ENCODE assay signal across 25 mouse cellular contexts in genomic region chr3:36626803-36627202, GRCm38 (mm10). TPM values are rescaled to one million over a fixed set of nuclear protein-coding genes. Genes with fewer than 3 reads are reported as not detected.
A peak's percentile ranks its signal among the peaks of the same experiment; 100 is the strongest.
DNase-seq lines count a peak whose midpoint lies in the region; ATAC-seq and TF ChIP-seq lines count a peak whose summit lies in the region.
"Had no signal": no experiment of that assay in that cellular context is flagged by ENCODE, and none has a peak within 500 bp of the region (broad histone marks: within the 10 kb centered on the region; RNA-seq: fewer than 3 reads in every experiment).

No protein-coding gene starts in this region.

- TF ChIP-seq CTCF in CH12.LX (conservative IDR thresholded peaks at IDR 0.05 in 1 of 2, IDR thresholded peaks at IDR 0.05 in 1 of 2; ENCODE audit: low read depth in 2 of 2, low read length in 2 of 2), result no peak

- no peaks in the 10 kb centered on the region for H3K9me3 ChIP-seq in CH12.LX (replicated peaks; ENCODE audit: low read length)
- H3K9me3 ChIP-seq: forebrain, embryonic 10.5 days; forebrain, embryonic 13.5 days; heart, embryonic 15.5 days had no signal

- no peak overlapping the region for H3K4me3 ChIP-seq in CH12.LX (replicated peaks in 1 of 3; ENCODE audit: low read depth in 2 of 3, low read length in 2 of 3, poor library complexity in 1 of 3)
- H3K4me3 ChIP-seq: forebrain, embryonic 10.5 days; forebrain, embryonic 13.5 days; heart, embryonic 15.5 days had no signal

- H3K36me3 ChIP-seq in CH12.LX (replicated peaks in 1 of 2; ENCODE audit: control insufficient read depth in 1 of 2, insufficient read depth in 1 of 2, low read length in 1 of 2), result no peaks in the 10 kb centered on the region
- H3K36me3 ChIP-seq: forebrain, embryonic 10.5 days; heart, embryonic 15.5 days had no signal

- H3K4me1 ChIP-seq in CH12.LX (ENCODE audit: control insufficient read depth in 1 of 2, insufficient read depth in 2 of 2), result peaks cover 7 to 12% of the 10 kb centered on the region in 2 experiments
- H3K4me1 ChIP-seq: forebrain, embryonic 10.5 days; forebrain, embryonic 13.5 days; heart, embryonic 15.5 days had no signal

- DNase-seq in A20 (ENCODE audit: low read depth, low spot score) (peak; percentile 48), CH12.LX (ENCODE audit: extremely low read depth) (peak; percentile 44)
- no peak for DNase-seq in layer of hippocampus, postnatal 36 days
- no peak for DNase-seq in kidney, adult 8-10 months
- no peak for DNase-seq in urinary bladder, postnatal 4 days (ENCODE audit: low spot score in 2 of 2)
- DNase-seq: adrenal gland, adult 2 months; adrenal gland, postnatal 14 days; cerebellum, adult 11-12 months; cerebellum, adult 8-10 months; cerebellum, postnatal 36 days; gastrocnemius, postnatal 10 days; gastrocnemius, postnatal 36 days; heart, adult 11 months had no signal

- in situ Hi-C loops in CH12.LX (cut with MboI; ENCODE audit: low pct_ligation_motif_present, low pct_unique_long_range_greater_than_20kb, low sequenced_read_pairs), result loop anchor here (25.0 kb wide), 1 partner anchor 210 kb away; no protein-coding TSS in a partner anchor

- peak; percentile 71; a peak in 3 of 4 replicates for ATAC-seq in hematopoietic stem cell, adult 5-6 weeks (replicated peaks in 1 of 2; ENCODE audit: insufficient read depth in 1 of 2, low FRiP score in 2 of 2, low TSS enrichment in 1 of 2, low read depth in 1 of 2, poor library complexity in 2 of 2, severe bottlenecking in 2 of 2)
- ATAC-seq: forebrain, embryonic 13.5 days; forebrain, embryonic 16.5 days; hindbrain, postnatal 0 days; inflammation-experienced regulatory T-cells, adult 6 months; intestine, embryonic 16.5 days had no signal

- dilution Hi-C loops in CH12.LX (cut with MboI; ENCODE audit: extremely low pct_ligation_motif_present, extremely low pct_unique_long_range_greater_than_20kb, low sequenced_read_pairs), result no loop called here

- no peak overlapping the region for H3K9ac ChIP-seq in CH12.LX (ENCODE audit: insufficient read depth, low read depth)
- H3K9ac ChIP-seq: forebrain, embryonic 13.5 days; heart, embryonic 15.5 days; hindbrain, embryonic 14.5 days had no signal

- TF ChIP-seq EP300 in CH12.LX (IDR thresholded peaks at IDR 0.05; ENCODE audit: low read length), result peak; percentile 38; the same call in 1 of the 2 replicates

- no peak for TF ChIP-seq POLR2A in CH12.LX (IDR thresholded peaks at IDR 0.05; ENCODE audit: low read depth, low read length)

- no peaks in the 10 kb centered on the region for H3K79me2 ChIP-seq in CH12.LX (replicated peaks; ENCODE audit: control insufficient read depth, extremely low read depth, insufficient read depth, poor library complexity, severe bottlenecking)

- no peak for TF ChIP-seq RAD21 in CH12.LX (IDR thresholded peaks at IDR 0.05; ENCODE audit: low read depth, low read length)

- H3K27ac ChIP-seq in CH12.LX (ENCODE audit: insufficient read depth, low read depth), result no peak overlapping the region
- H3K27ac ChIP-seq: forebrain, embryonic 10.5 days; forebrain, embryonic 13.5 days; heart, embryonic 15.5 days; hindbrain, embryonic 14.5 days; hindbrain, postnatal 0 days had no signal

- H3K27me3 ChIP-seq in CH12.LX (replicated peaks), result no peaks in the 10 kb centered on the region
- H3K27me3 ChIP-seq: forebrain, embryonic 13.5 days; heart, embryonic 15.5 days had no signal

- H3K4me2 ChIP-seq in CH12.LX (ENCODE audit: insufficient read depth, low read depth, poor library complexity, severe bottlenecking), result no peak overlapping the region
- H3K4me2 ChIP-seq: forebrain, embryonic 13.5 days; heart, embryonic 11.5 days; heart, embryonic 15.5 days; hindbrain, embryonic 14.5 days had no signal

TF ChIP-seq in CH12.LX, 34 proteins besides CTCF, POLR2A, EP300 and RAD21:
- TF ChIP-seq GABPA (IDR thresholded peaks at IDR 0.05; ENCODE audit: insufficient replicate concordance, low read depth, low read length) (no peak), SMC3 (IDR thresholded peaks at IDR 0.05; ENCODE audit: low read depth, low read length) (no peak), ELF1 (IDR thresholded peaks at IDR 0.05; ENCODE audit: low read depth, low read length) (no peak), JUND (conservative IDR thresholded peaks at IDR 0.05; ENCODE audit: low read depth, low read length) (no peak), PAX5 (IDR thresholded peaks at IDR 0.05; ENCODE audit: low read length) (no peak), IRF4 (IDR thresholded peaks at IDR 0.05; ENCODE audit: low read depth, low read length) (peak; percentile 47; the same call in 1 of the 2 replicates), CHD2 (IDR thresholded peaks at IDR 0.05; ENCODE audit: low read length) (no peak)

RNA-seq across cellular contexts. Expression of gene Bbs7, which starts 13.5 kb away (rescaled TPM):
- 1.6 and 2.6 TPM in 2 replicates for total RNA-seq in CH12.LX (2012; rRNA removed)
- 3.3 and 3.7 TPM in 2 replicates for total RNA-seq in CH12.LX (2014; rRNA removed)
- 6.6 and 7.0 TPM in 2 replicates for polyA plus RNA-seq in CH12.LX (2012; ENCODE audit: insufficient read length, low read depth)
- total RNA-seq in hematopoietic stem cell, adult 5-6 weeks (2017), result 8.3 and 8.4 TPM in 2 replicates
- total RNA-seq in layer of hippocampus, postnatal 36 days (2021), result 10 to 100 TPM; 18.0 to 18.6 TPM
- total RNA-seq: MEL had no signal

RNA-seq across cellular contexts. Expression of gene Ccna2, which starts 54.9 kb away (rescaled TPM):
- total RNA-seq in CH12.LX (2012; rRNA removed), result 94.7 and 117 TPM in 2 replicates
- 240 and 277 TPM in 2 replicates for total RNA-seq in CH12.LX (2014; rRNA removed)
- 133 and 148 TPM in 2 replicates for polyA plus RNA-seq in CH12.LX (2012; ENCODE audit: insufficient read length, low read depth)
- 141 and 144 TPM in 2 replicates for total RNA-seq in hematopoietic stem cell, adult 5-6 weeks (2017)
- total RNA-seq in layer of hippocampus, postnatal 36 days (2021), result 1 to 10 TPM; 1.3 to 1.4 TPM
- total RNA-seq: gastrocnemius, adult 18-20 months had no signal

Comparison
In these comparisons a context has a peak if more than half of its experiments do, and no peak if none do; other contexts are left out.
1. DNase-seq: peak in A20 (single experiment) and CH12.LX (single experiment); none in layer of hippocampus, postnatal 36 days (0 of 2), kidney, adult 8-10 months (0 of 2) and urinary bladder, postnatal 4 days (0 of 2).
2. RNA of gene Ccna2, which starts 54.9 kb away (total RNA-seq): 94.7 to 277 TPM in CH12.LX and 141 to 144 TPM in hematopoietic stem cell, adult 5-6 weeks; 1.3 to 1.4 TPM in layer of hippocampus, postnatal 36 days; every median in the first group is over 10 times any median in the second.